Mouse (Mus musculus): ENCODE measurements around the gene Hlcs.

- TF ChIP-seq CTCF (IDR thresholded peaks at IDR 0.05; ENCODE audit: control insufficient read depth, insufficient read depth, insufficient replicate concordance, low read depth, low read length) (no peak), POLR2A (IDR thresholded peaks at IDR 0.05; ENCODE audit: control insufficient read depth, low read depth, low read length) (no peak)
Measured at GRCm38 (mm10) chr16:94085603-94086285, 227.6 kb downstream of the Hlcs start.
